Mouse (Mus musculus) stomach, postnatal 0 days (tissue): Measurements from ENCODE around the gene Myd88. TPM values are rescaled to one million over a fixed set of nuclear protein-coding genes. Genes with fewer than 3 reads are reported as not detected.

ENCODE experiments used
- ATAC-seq: fragments of 200-750 bp; cut with Nextera tagmentation; 2 replicates; pipeline ENCODE4 v1.8.0; 2017; ENCODE audit not compliant: low FRiP score, low TSS enrichment
- DNase-seq: peaks from one replicate; pipeline ENCODE4 v3.0.0-alpha.2; 2016; ENCODE audit warnings: low spot score
- H3K27ac ChIP-seq: fragments of 300-500 bp; sonication (generic); replicated peaks from 2 replicates; pipeline ENCODE4 v1.5.1; 2014; ENCODE audit warnings: mild to moderate bottlenecking, control low read depth
- H3K27me3 ChIP-seq: fragments of 300-500 bp; sonication (generic); 2 replicates; pipeline ENCODE4 v1.6.1; 2014; ENCODE audit warnings: low read length; ENCODE audit not compliant: control insufficient read depth, insufficient read depth
- H3K36me3 ChIP-seq: fragments of 300-500 bp; sonication (generic); 2 replicates; pipeline ENCODE4 v1.6.1; 2014; ENCODE audit warnings: low read length, mixed read lengths; ENCODE audit not compliant: control insufficient read depth, insufficient read depth
- H3K4me1 ChIP-seq: fragments of 300-500 bp; sonication (generic); replicated peaks from 2 replicates; pipeline ENCODE4 v1.6.1; 2014; ENCODE audit warnings: antibody characterized with exemption; ENCODE audit not compliant: control insufficient read depth, insufficient read depth
- H3K4me2 ChIP-seq: fragments of 300-500 bp; sonication (generic); replicated peaks from 2 replicates; pipeline ENCODE4 v1.6.1; 2014; ENCODE audit warnings: low read depth, mild to moderate bottlenecking, control low read depth, moderate library complexity
- H3K4me3 ChIP-seq: fragments of 300-500 bp; sonication (generic); 2 replicates; pipeline ENCODE4 v1.5.1; 2014; ENCODE audit warnings: low read depth, low read length, control low read depth
- H3K9ac ChIP-seq: fragments of 300-500 bp; sonication (generic); 2 replicates; pipeline ENCODE4 v1.6.1; 2014; ENCODE audit warnings: mild to moderate bottlenecking, low read length, control low read depth, mixed read lengths
- H3K9me3 ChIP-seq: fragments of 300-500 bp; sonication (generic); 2 replicates; pipeline ENCODE4 v1.6.1; 2016; ENCODE audit warnings: low read length; ENCODE audit not compliant: control insufficient read depth
- CTCF ChIP-seq: IDR thresholded peaks from 2 replicates; pipeline ENCODE4 v1.5.1; 2016; ENCODE audit warnings: antibody characterized with exemption, low read depth, mild to moderate bottlenecking, moderate library complexity
- EP300 ChIP-seq: optimal IDR thresholded peaks from 2 replicates; pipeline ENCODE3; 2016; ENCODE audit warnings: antibody characterized with exemption
- WGBS: fragments of 180-500 bp; shearing (Covaris S2); extraction: QIAGEN DNeasy Blood & Tissue Kit; methylation state at CpG from one replicate; pipeline ENCODE4 v1.1.7; 2014; 5-methylcytosine and 5-hydroxymethylcytosine counted together
- polyA plus RNA-seq: library from polyadenylated mRNA; unstranded; fragments of >200 nt; fragmentation: Nextera tagmentation; extraction: Ambion mirVana; gene quantifications from 2 replicates; pipeline ENCODE4 v1.2.1, GENCODE M21; 2015

Myd88 gene
- polyA plus RNA-seq, 1 experiment from 2014 or later: 40.8 TPM

GRCm38 (mm10) chr9:119321392-119322229, 19.6 kb downstream of the Myd88 start:
- H3K27ac ChIP-seq: peak overlapping the region; percentile 93
- WGBS: 0% methylated on average over 49 of the region's 59 CpGs
- ATAC-seq (no peak; the same call in 1 of the 2 replicates), DNase-seq (no peak)
- H3K4me1 ChIP-seq: no peaks in the 10 kb centered on the region; the same call in 1 of the 2 replicates
- H3K9ac ChIP-seq: peak overlapping the region; percentile 82
- H3K36me3 ChIP-seq: no peaks in the 10 kb centered on the region
- H3K9me3 ChIP-seq: no peaks in the 10 kb centered on the region
- H3K4me3 ChIP-seq: peak overlapping the region; percentile 84
- H3K27me3 ChIP-seq: no peaks in the 10 kb centered on the region
- peak overlapping the region; percentile 89 for H3K4me2 ChIP-seq
- TF ChIP-seq CTCF (no peak), EP300 (no peak)

- Histone ChIP-seq H3K4me3 (peak overlapping the region; percentile 84), H3K27me3 (no peaks in the 10 kb centered on the region), H3K36me3 (no peaks in the 10 kb centered on the region), H3K4me1 (no peaks in the 10 kb centered on the region; the same call in 1 of the 2 replicates), H3K9ac (peak overlapping the region; percentile 82; the same call in 1 of the 2 replicates), H3K4me2 (peak overlapping the region; percentile 89), H3K9me3 (no peaks in the 10 kb centered on the region), H3K27ac (no peak overlapping the region)
- TF ChIP-seq CTCF (no peak), EP300 (no peak)
- DNase-seq (no peak), ATAC-seq (no peak)
- whole genome bisulfite sequencing: 12% methylated on average over 7 of the region's 7 CpGs
These were observed 20.3 kb downstream of the Myd88 start for GRCm38 (mm10) chr9:119320946-119321345.

- ATAC-seq: no peak
- H3K4me3 ChIP-seq: no peak overlapping the region
These were observed 20.8 kb downstream of the Myd88 start for GRCm38 (mm10) chr9:119320446-119320845.

GRCm38 (mm10) chr9:119318891-119319290, 22.3 kb downstream of the Myd88 start:
- Histone ChIP-seq H3K36me3 (no peaks in the 10 kb centered on the region), H3K9me3 (no peaks in the 10 kb centered on the region), H3K4me1 (no peaks in the 10 kb centered on the region; the same call in 1 of the 2 replicates), H3K27ac (no peak overlapping the region), H3K9ac (no peak overlapping the region), H3K4me3 (no peak overlapping the region), H3K4me2 (no peak overlapping the region), H3K27me3 (no peaks in the 10 kb centered on the region)
- ATAC-seq (no peak), DNase-seq (no peak)
- TF ChIP-seq CTCF: no peak
- no peak for TF ChIP-seq EP300
- WGBS: 82% methylated on average over 1 of the region's 1 CpGs

More at GRCm38 (mm10) chr9:119320446-119320845, 20.8 kb downstream of the Myd88 start:
- Histone ChIP-seq H3K4me2 (no peak overlapping the region; the same call in 1 of the 2 replicates), H3K4me1 (no peaks in the 10 kb centered on the region; the same call in 1 of the 2 replicates), H3K27ac (no peak overlapping the region), H3K27me3 (no peaks in the 10 kb centered on the region), H3K9me3 (no peaks in the 10 kb centered on the region), H3K9ac (no peak overlapping the region), H3K36me3 (no peaks in the 10 kb centered on the region)
- TF ChIP-seq CTCF: no peak
- TF ChIP-seq EP300: no peak
- 76% methylated on average over 7 of the region's 7 CpGs for WGBS
- no peak for DNase-seq

GRCm38 (mm10) chr9:119313096-119313495, 28.1 kb downstream of the Myd88 start:
- Histone ChIP-seq H3K9me3 (no peaks in the 10 kb centered on the region), H3K9ac (no peak overlapping the region), H3K27me3 (no peaks in the 10 kb centered on the region), H3K4me3 (no peak overlapping the region), H3K4me1 (no peaks in the 10 kb centered on the region), H3K4me2 (no peak overlapping the region), H3K36me3 (no peaks in the 10 kb centered on the region), H3K27ac (no peak overlapping the region)
- no peak for DNase-seq
- 90% methylated on average over 10 of the region's 10 CpGs for WGBS
- no peak for TF ChIP-seq EP300
- TF ChIP-seq CTCF: no peak
- ATAC-seq: no peak

- 71% methylated on average over 1 of the region's 1 CpGs for WGBS
- H3K4me3 ChIP-seq: no peak overlapping the region
These were observed 32.1 kb downstream of the Myd88 start for GRCm38 (mm10) chr9:119309067-119309466.

More at GRCm38 (mm10) chr9:119309067-119309466, 32.1 kb downstream of the Myd88 start:
- Histone ChIP-seq H3K4me1 (no peaks in the 10 kb centered on the region), H3K4me2 (no peak overlapping the region), H3K9ac (no peak overlapping the region), H3K27me3 (no peaks in the 10 kb centered on the region), H3K9me3 (no peaks in the 10 kb centered on the region), H3K36me3 (no peaks in the 10 kb centered on the region), H3K27ac (no peak overlapping the region)
- ATAC-seq (no peak), DNase-seq (no peak)
- no peak for TF ChIP-seq EP300
- TF ChIP-seq CTCF: no peak
